33 mouse cellular contexts compared by ENCODE assay signal in the genomic region with DNA sequence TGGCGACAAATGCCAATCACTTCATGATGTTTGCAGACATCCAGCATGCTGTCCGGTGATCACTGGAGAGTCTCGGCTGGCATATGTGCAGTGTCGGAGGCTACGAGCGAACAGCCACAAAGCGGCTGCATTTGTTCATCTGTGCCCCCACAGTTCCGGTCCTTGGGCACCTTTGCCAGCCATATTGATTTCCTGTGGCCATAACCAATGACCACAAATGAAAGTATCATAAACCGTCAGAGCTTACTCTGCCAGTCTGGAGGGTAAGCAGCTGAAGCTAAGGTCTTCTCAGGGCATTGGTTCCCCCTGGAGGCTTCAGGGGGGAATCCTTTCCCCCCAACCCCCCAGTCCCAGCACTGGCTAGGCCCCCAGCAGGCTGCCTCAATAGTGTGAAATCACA. TPM values are rescaled to one million over a fixed set of nuclear protein-coding genes. Genes with fewer than 3 reads are reported as not detected.
A peak's percentile ranks its signal among the peaks of the same experiment; 100 is the strongest.
DNase-seq lines count a peak whose midpoint lies in the region; ATAC-seq lines count a peak whose summit lies in the region.
"Had no signal": no experiment of that assay in that cellular context is flagged by ENCODE, and none has a peak within 500 bp of the region (broad histone marks: within the 10 kb centered on the region; RNA-seq: fewer than 3 reads in every experiment).

No protein-coding gene starts in this region.

- no peaks in the 10 kb centered on the region for H3K36me3 ChIP-seq in neural tube, embryonic 15.5 days
- no peaks in the 10 kb centered on the region for H3K36me3 ChIP-seq in heart, embryonic 10.5 days
- H3K36me3 ChIP-seq: embryonic facial prominence, embryonic 15.5 days; forebrain, embryonic 12.5 days; G1E; heart, embryonic 12.5 days; hindbrain, embryonic 10.5 days; hindbrain, embryonic 15.5 days; intestine, embryonic 15.5 days; limb, embryonic 10.5 days; limb, embryonic 15.5 days; liver, embryonic 13.5 days; midbrain, embryonic 10.5 days; midbrain, embryonic 15.5 days had no signal

- H3K4me1 ChIP-seq in neural tube, embryonic 15.5 days, result no peaks in the 10 kb centered on the region
- H3K4me1 ChIP-seq in heart, embryonic 10.5 days, result 0 out of 2 replicates have a peak, but pooled peaks cover 3% of the 10 kb centered on the region
- H3K4me1 ChIP-seq: embryonic facial prominence, embryonic 15.5 days; forebrain, embryonic 12.5 days; heart, embryonic 12.5 days; hindbrain, embryonic 10.5 days; hindbrain, embryonic 15.5 days; intestine, embryonic 15.5 days; limb, embryonic 10.5 days; limb, embryonic 15.5 days; midbrain, embryonic 10.5 days; midbrain, embryonic 15.5 days had no signal

- no peak overlapping the region for H3K4me2 ChIP-seq in neural tube, embryonic 15.5 days
- H3K4me2 ChIP-seq: embryonic facial prominence, embryonic 15.5 days; forebrain, embryonic 12.5 days; heart, embryonic 12.5 days; hindbrain, embryonic 15.5 days; intestine, embryonic 15.5 days; limb, embryonic 15.5 days; liver, embryonic 13.5 days; midbrain, embryonic 15.5 days had no signal

- intact Hi-C loops in heart, postnatal 36 days (cut with DNase I), result no loop called here

- 93% methylated on average over 9 of the region's 9 CpGs for WGBS in neural tube, embryonic 15.5 days
- WGBS in heart, embryonic 10.5 days, result 91% methylated on average over 9 of the region's 9 CpGs

- no peaks in the 10 kb centered on the region for H3K9me3 ChIP-seq in neural tube, embryonic 15.5 days (replicated peaks)
- H3K9me3 ChIP-seq in heart, embryonic 10.5 days, result no peaks in the 10 kb centered on the region
- H3K9me3 ChIP-seq: embryonic facial prominence, embryonic 15.5 days; forebrain, embryonic 12.5 days; G1E; heart, embryonic 12.5 days; hindbrain, embryonic 10.5 days; hindbrain, embryonic 15.5 days; intestine, embryonic 15.5 days; limb, embryonic 10.5 days; limb, embryonic 15.5 days; liver, embryonic 13.5 days; midbrain, embryonic 10.5 days; midbrain, embryonic 15.5 days had no signal

- no peak overlapping the region for H3K9ac ChIP-seq in neural tube, embryonic 15.5 days (replicated peaks)
- H3K9ac ChIP-seq: embryonic facial prominence, embryonic 15.5 days; forebrain, embryonic 12.5 days; forebrain, postnatal 0 days; heart, embryonic 12.5 days; hindbrain, embryonic 15.5 days; intestine, embryonic 15.5 days; limb, embryonic 15.5 days; liver, embryonic 13.5 days; midbrain, embryonic 15.5 days had no signal

- no peaks in the 10 kb centered on the region for H3K27me3 ChIP-seq in neural tube, embryonic 15.5 days (replicated peaks)
- H3K27me3 ChIP-seq in heart, embryonic 10.5 days (ENCODE audit: insufficient read depth, poor library complexity, severe bottlenecking), result no peaks in the 10 kb centered on the region
- H3K27me3 ChIP-seq: embryonic facial prominence, embryonic 15.5 days; forebrain, embryonic 12.5 days; heart, embryonic 12.5 days; hindbrain, embryonic 15.5 days; intestine, embryonic 15.5 days; limb, embryonic 15.5 days; liver, embryonic 13.5 days; midbrain, embryonic 15.5 days had no signal

- no peak overlapping the region for H3K27ac ChIP-seq in neural tube, embryonic 15.5 days (replicated peaks)
- H3K27ac ChIP-seq in heart, embryonic 10.5 days, result no peak overlapping the region
- H3K27ac ChIP-seq: embryonic facial prominence, embryonic 15.5 days; forebrain, embryonic 12.5 days; hindbrain, embryonic 10.5 days; hindbrain, embryonic 15.5 days; intestine, embryonic 15.5 days; kidney, postnatal 0 days; limb, embryonic 10.5 days; limb, embryonic 15.5 days; liver, embryonic 13.5 days; macrophage; midbrain, embryonic 10.5 days; midbrain, embryonic 15.5 days had no signal

- peak; percentile 94 for DNase-seq in 416B (ENCODE audit: low read depth)
- DNase-seq in CD8-positive naive resting alpha-beta T cell, adult 2 months (ENCODE audit: low read depth in 2 of 2, low spot score in 2 of 2), result peak; percentile 12 to 17
- DNase-seq in natural killer cell, adult 2 months (ENCODE audit: low spot score in 2 of 2), result peak; percentile 56 to 75
- no peak for DNase-seq in heart, postnatal 36 days
- no peak for DNase-seq in heart, embryonic 10.5 days (ENCODE audit: low spot score)
- DNase-seq: adrenal gland, postnatal 14 days; cerebellum, adult 11 months; cerebellum, postnatal 10 days; forebrain, postnatal 0 days; gastrocnemius, postnatal 14 days; heart, adult 11 months; kidney, adult 2 months; layer of hippocampus, postnatal 36 days; liver, embryonic 13.5 days; lung, adult 18-20 months; lung, postnatal 10 days; right cerebral cortex, postnatal 4 days; thymus, postnatal 14 days had no signal

- peak; percentile 72 to 74 for ATAC-seq in hematopoietic stem cell, adult 5-6 weeks (replicated peaks in 1 of 2; ENCODE audit: insufficient read depth in 1 of 2, low FRiP score in 2 of 2, low TSS enrichment in 1 of 2, low read depth in 1 of 2, poor library complexity in 2 of 2, severe bottlenecking in 2 of 2)
- no peak for ATAC-seq in neural tube, embryonic 15.5 days (ENCODE audit: low FRiP score)
- ATAC-seq: forebrain, postnatal 0 days; intestine, embryonic 15.5 days; midbrain, embryonic 15.5 days had no signal

- no peak overlapping the region for H3K4me3 ChIP-seq in neural tube, embryonic 15.5 days (replicated peaks)
- no peak overlapping the region for H3K4me3 ChIP-seq in heart, embryonic 10.5 days
- H3K4me3 ChIP-seq: embryonic facial prominence, embryonic 15.5 days; forebrain, embryonic 12.5 days; heart, embryonic 12.5 days; hindbrain, embryonic 10.5 days; hindbrain, embryonic 15.5 days; intestine, embryonic 15.5 days; limb, embryonic 10.5 days; limb, embryonic 15.5 days; liver, embryonic 13.5 days; midbrain, embryonic 10.5 days; midbrain, embryonic 15.5 days had no signal

RNA-seq across cellular contexts. Expression of gene P2rx4, which starts 29.4 kb away (rescaled TPM):
- 15.2 and 19.2 TPM in 2 replicates for total RNA-seq in hematopoietic stem cell, adult 5-6 weeks (2017)
- 10 to 100 TPM; 18.9 to 20.5 TPM for total RNA-seq in heart, postnatal 36 days (2021)
- polyA plus RNA-seq in neural tube, embryonic 15.5 days (2015; fragmentation: Nextera tagmentation; extraction: Ambion mirVana), result 14.7 and 18.6 TPM in 2 replicates
- 14.9 and 16.3 TPM in 2 replicates for polyA plus RNA-seq in heart, embryonic 10.5 days (2016; fragmentation: Nextera tagmentation; extraction: Ambion mirVana)

RNA-seq across cellular contexts. Expression of gene P2rx7, which starts 34.3 kb away (rescaled TPM):
- 4.8 and 12.8 TPM in 2 replicates for total RNA-seq in hematopoietic stem cell, adult 5-6 weeks (2017)
- 1 to 10 TPM; 4.4 TPM for total RNA-seq in heart, postnatal 36 days (2021)
- 5.0 and 5.9 TPM in 2 replicates for polyA plus RNA-seq in neural tube, embryonic 15.5 days (2015; fragmentation: Nextera tagmentation; extraction: Ambion mirVana)
- 0.33 and 0.47 TPM in 2 replicates for polyA plus RNA-seq in heart, embryonic 10.5 days (2016; fragmentation: Nextera tagmentation; extraction: Ambion mirVana)
- polyA plus RNA-seq: limb, embryonic 10.5 days had no signal

Comparison
In these comparisons a context has a peak if more than half of its experiments do, and no peak if none do; other contexts are left out.
1. DNase-seq: peak in 416B (single experiment), CD8-positive naive resting alpha-beta T cell, adult 2 months (2 of 2) and natural killer cell, adult 2 months (2 of 2); none in heart, postnatal 36 days (0 of 2) and heart, embryonic 10.5 days (single experiment).